Mouse (Mus musculus): ENCODE measurements around the gene Caly. TPM values are rescaled to one million over a fixed set of nuclear protein-coding genes. Genes with fewer than 3 reads are reported as not detected.

The Caly gene
- polyA plus RNA-seq, 1 experiment from 2014 or later = 117 TPM

DNA sequence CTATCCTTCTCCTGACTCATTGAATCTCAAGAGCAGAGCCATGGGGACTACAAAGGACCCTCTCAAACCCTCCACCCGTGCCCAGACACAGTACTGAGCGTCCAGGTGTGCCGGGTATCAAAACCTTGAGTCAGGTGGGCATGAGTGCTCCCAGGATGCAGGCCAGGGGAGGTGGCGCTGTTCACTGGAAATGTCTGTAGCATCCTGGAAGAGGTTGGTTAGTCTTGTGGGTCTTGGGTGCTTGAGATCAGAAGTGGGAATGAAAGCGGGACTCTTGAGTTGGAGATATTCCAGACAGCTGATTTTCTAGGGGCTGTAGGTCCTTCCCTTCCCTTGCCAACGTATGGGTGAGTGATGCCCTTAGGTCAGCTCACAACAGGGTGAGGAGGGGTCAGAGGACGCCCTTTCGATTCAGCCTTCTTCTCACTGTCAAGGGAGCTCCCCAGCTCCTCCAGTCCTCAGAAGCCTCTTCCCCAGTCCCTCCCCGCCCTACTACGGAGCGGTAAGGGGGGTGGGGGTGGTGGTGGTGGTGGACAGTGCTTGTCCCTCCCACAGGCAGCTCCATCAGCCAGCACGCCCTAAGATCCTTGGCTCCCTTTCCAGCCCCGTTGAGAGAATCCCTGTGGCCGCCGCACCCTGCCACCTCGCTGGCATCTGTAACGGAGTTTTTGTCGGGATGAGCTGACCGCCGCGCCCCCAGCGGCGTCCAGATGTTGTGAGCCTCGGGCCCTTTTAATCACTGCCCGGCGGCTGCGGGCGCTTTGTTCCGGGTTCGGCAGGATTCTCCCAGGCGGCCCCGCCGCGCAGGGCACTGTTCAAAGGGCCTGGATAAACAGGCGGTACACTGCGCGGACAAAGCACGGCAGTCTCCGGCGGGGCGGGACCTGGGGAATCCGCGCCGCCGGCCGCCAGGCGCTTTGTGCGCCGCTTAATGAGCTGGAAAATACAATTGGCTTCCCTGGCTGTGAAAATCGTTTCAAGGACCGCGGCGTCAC is 24.6 kb downstream of the Caly start:
- no peaks in the 10 kb centered on the region for H3K36me3 ChIP-seq
- peaks cover 42% of the 10 kb centered on the region for H3K4me1 ChIP-seq
- peak overlapping the region; percentile 49 for H3K4me3 ChIP-seq
- peaks cover 7% of the 10 kb centered on the region; the same call in 1 of the 2 replicates for H3K27me3 ChIP-seq
- peak overlapping the region; percentile 69 for H3K4me2 ChIP-seq (replicated peaks)
- peak overlapping the region; percentile 69 for H3K9ac ChIP-seq (replicated peaks)
- 2% methylated on average over 53 of the region's 53 CpGs for WGBS
- ATAC-seq (replicated peaks) = peak; percentile 69
- no peaks in the 10 kb centered on the region for H3K9me3 ChIP-seq
- H3K27ac ChIP-seq (replicated peaks) = peak overlapping the region; percentile 81

DNA sequence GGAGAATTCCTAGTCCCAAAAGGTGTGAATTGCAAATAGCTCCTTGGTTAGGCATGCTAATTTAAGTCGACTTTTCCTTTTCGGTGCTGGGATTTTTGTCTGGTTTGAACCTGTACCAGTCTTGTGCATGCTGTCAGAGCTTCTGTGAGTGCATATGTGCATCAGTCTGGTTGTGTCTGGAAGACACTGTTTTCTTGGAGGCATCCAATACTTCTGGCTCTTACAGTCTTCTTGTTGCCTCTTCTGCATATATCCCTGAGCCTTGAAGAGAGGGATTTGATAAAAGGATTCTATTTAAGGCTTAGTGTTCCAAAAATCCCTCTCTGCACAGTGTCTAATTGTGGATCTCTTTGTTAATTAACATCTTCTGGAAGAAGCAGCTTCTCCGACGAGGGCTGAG is 28.2 kb downstream of the Caly start:
- H3K4me2 ChIP-seq (replicated peaks) = no peak overlapping the region
- 73% methylated on average over 4 of the region's 4 CpGs for WGBS
- H3K27me3 ChIP-seq = peaks cover 40% of the 10 kb centered on the region

DNA sequence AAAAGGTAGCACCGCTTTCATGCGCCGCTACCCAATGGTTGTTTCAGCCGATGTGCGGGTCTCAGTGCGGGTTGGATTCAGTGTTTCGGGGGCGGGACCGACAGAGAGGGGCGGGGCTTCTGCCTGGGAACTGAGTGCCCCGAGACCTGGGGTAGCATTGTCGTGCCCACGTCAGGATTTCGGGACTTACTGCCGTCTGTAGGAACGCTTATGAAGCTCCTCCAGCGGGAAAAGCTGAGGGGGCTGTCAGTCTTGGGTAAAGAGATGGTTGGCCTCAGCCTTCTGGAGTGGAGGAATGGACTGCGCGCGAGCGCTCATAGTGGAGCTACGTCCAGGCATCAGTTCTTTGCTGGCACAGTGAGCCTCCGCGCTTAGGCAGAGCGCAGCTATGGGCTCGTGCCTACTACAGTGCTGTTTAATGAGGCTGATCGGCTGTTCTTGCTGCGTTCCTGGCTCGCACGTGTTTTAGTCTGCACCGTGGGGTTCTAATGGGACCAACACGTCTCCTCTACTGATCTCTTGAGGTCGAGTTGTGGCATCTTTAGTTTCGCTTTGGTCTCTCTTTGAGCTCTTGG is 33.1 kb downstream of the Caly start:
- ATAC-seq (replicated peaks) = peak; percentile 78
- no peak overlapping the region for H3K27ac ChIP-seq (replicated peaks)
- under 1% methylated on average over 34 of the region's 34 CpGs for WGBS
- peaks cover 89% of the 10 kb centered on the region for H3K27me3 ChIP-seq
- no peaks in the 10 kb centered on the region for H3K9me3 ChIP-seq
- H3K36me3 ChIP-seq = no peaks in the 10 kb centered on the region
- H3K4me2 ChIP-seq (replicated peaks) = peak overlapping the region; percentile 69
- H3K9ac ChIP-seq (replicated peaks) = no peak overlapping the region
- peak overlapping the region; percentile 42 for H3K4me3 ChIP-seq
- peaks cover 25% of the 10 kb centered on the region for H3K4me1 ChIP-seq

More for the DNA sequence above, 28.2 kb downstream of the Caly start:
- H3K4me1 ChIP-seq = peaks cover 23% of the 10 kb centered on the region
- H3K36me3 ChIP-seq = no peaks in the 10 kb centered on the region
- no peak overlapping the region for H3K27ac ChIP-seq (replicated peaks)
- no peak overlapping the region for H3K9ac ChIP-seq (replicated peaks)
- H3K9me3 ChIP-seq = no peaks in the 10 kb centered on the region
- H3K4me3 ChIP-seq = no peak overlapping the region
- no peak for ATAC-seq (replicated peaks)

DNA sequence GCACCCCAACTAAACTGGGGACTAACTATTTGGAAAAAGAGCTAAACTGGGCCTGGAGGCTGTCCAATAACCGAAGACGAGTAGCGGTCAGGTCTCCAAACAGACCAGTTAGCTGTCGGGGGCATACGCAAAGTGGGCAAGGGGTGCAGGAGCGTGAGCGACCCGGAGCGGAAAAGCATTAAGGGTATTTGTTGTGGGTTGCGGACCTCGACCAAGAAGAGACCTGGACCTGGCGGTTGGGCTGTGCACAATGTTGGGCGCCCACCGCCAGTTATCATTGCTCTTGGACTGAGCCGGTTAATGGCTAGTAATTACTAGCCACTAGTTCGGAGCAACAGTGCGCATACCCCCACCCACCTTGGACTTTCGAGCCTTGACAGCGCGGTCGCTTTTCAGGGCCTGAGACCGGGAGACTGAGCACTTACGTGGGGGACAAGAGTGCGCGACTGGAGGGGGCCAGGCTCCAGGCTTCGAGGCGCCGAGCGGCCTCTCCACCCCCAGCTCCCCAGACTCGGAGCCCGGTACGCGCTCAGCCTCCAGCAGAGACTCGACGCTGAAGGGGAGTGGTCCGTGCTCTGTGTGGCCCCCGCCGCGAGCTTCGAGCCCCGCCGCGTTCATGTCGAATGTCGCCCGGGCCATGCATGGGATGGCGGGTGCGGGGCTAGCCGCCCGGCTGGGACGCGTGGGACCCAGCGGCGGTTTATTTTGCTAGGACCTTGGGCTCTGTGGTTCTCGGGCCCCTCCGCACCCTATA is 33.8 kb downstream of the Caly start, which contains the start of gene Msx3:
Gene Msx3 (minus strand): TSS at position 729 of the 754 bp plus-strand sequence.
- Histone ChIP-seq H3K4me3 (peak within 1 kb of the TSS; percentile 42), H3K36me3 (no peaks in the 10 kb centered on the region), H3K9ac (replicated peaks) (0 out of 2 replicates have a peak within 1 kb of the TSS, but pooled peaks have one; percentile 10), H3K4me2 (replicated peaks) (peak within 1 kb of the TSS; percentile 69), H3K9me3 (no peaks in the 10 kb centered on the region), H3K27ac (replicated peaks) (no peak within 1 kb of the TSS), H3K4me1 (peaks cover 25% of the 10 kb centered on the region), H3K27me3 (peaks cover 92% of the 10 kb centered on the region)
- under 1% methylated on average over 56 of the region's 56 CpGs for WGBS
- peak; percentile 36 for ATAC-seq (replicated peaks)

DNA sequence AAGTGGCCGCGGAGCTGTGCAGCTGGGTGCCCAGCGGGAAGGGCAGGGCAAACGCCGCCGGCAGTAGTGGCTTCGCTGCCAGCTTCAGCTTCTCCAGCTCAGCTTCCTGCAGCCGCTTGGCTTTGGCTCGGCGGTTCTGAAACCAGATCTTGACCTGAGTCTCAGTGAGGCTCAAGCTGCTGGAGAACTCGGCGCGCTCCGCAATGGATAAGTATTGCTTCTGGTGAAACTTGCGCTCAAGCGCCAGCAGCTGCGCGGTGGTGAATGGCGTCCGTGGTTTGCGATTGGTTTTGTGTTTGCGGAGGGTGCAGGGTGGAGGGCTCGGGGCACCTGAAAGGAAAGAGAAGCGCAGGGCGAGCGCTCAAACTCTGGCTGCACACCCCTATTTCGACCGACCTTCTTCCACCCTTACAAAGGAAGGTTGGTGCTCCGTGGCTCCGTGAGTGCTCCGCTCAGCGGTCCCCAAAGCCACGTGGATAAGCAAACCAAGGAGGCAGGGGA is 34.5 kb downstream of the Caly start:
- WGBS = under 1% methylated on average over 33 of the region's 33 CpGs
- Histone ChIP-seq H3K4me1 (peaks cover 25% of the 10 kb centered on the region), H3K36me3 (no peaks in the 10 kb centered on the region), H3K27ac (replicated peaks) (no peak overlapping the region), H3K9me3 (no peaks in the 10 kb centered on the region), H3K4me2 (replicated peaks) (peak overlapping the region; percentile 69), H3K9ac (replicated peaks) (no peak overlapping the region), H3K4me3 (peak overlapping the region; percentile 42), H3K27me3 (peaks cover 87% of the 10 kb centered on the region)
- no peak; the same call in 1 of the 2 replicates for ATAC-seq (replicated peaks)

DNA sequence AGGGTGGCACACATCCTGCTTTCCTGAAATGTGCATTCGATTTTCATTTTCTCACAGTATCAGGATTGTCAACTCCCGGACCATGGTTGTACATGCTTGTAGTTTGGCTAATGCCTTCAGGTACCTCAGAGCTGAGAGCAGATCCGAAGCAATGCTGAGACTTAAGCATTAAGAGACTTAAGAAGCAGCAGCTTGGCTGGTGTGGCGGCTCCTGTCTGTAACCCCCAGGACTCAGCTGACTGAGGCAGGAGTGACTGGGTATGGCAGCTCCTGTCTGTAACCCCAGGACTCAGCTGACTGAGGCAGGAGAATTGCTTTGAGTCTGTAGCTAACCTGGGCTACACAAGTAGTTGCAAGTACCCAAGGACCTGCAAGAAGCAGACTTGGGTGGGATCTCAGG is 36.8 kb downstream of the Caly start:
- no peak overlapping the region for H3K27ac ChIP-seq (replicated peaks)
- ATAC-seq (replicated peaks) = no peak
- 73% methylated on average over 4 of the region's 4 CpGs for WGBS
- peaks cover 66% of the 10 kb centered on the region for H3K27me3 ChIP-seq
- H3K4me3 ChIP-seq = no peak overlapping the region
- peaks cover 25% of the 10 kb centered on the region for H3K4me1 ChIP-seq
- H3K36me3 ChIP-seq = peaks cover 5% of the 10 kb centered on the region; the same call in 1 of the 2 replicates
- no peaks in the 10 kb centered on the region for H3K9me3 ChIP-seq
- H3K4me2 ChIP-seq (replicated peaks) = no peak overlapping the region
- no peak overlapping the region for H3K9ac ChIP-seq (replicated peaks)

DNA sequence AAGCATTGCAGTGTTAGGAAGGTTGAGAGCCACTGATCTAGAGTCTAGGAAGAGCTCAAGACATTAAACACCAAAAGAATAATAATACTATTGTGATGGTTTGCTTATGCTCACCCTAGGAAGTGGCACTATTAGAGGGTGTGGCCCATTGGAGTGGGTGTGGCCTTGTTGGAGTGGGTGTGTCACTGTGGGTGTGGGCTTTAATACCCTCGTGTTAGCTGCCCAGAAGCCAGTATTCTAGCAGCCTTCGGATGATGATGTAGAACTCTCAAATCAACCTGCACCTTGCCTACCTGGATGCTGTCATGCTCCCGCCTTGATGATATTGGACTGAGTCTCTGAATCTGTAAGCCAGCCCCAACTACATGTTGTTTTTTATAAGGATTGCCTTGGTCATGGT is 39.6 kb downstream of the Caly start:
- no peaks in the 10 kb centered on the region for H3K9me3 ChIP-seq
- H3K4me2 ChIP-seq (replicated peaks) = no peak overlapping the region
- no peak for ATAC-seq (replicated peaks)
- peaks cover 20% of the 10 kb centered on the region for H3K36me3 ChIP-seq
- H3K4me1 ChIP-seq = peaks cover 4% of the 10 kb centered on the region
- no peak overlapping the region for H3K4me3 ChIP-seq
- no peak overlapping the region for H3K27ac ChIP-seq (replicated peaks)
- no peak overlapping the region for H3K9ac ChIP-seq (replicated peaks)
- 60% methylated on average over 3 of the region's 3 CpGs for WGBS
- H3K27me3 ChIP-seq = peaks cover 38% of the 10 kb centered on the region

DNA sequence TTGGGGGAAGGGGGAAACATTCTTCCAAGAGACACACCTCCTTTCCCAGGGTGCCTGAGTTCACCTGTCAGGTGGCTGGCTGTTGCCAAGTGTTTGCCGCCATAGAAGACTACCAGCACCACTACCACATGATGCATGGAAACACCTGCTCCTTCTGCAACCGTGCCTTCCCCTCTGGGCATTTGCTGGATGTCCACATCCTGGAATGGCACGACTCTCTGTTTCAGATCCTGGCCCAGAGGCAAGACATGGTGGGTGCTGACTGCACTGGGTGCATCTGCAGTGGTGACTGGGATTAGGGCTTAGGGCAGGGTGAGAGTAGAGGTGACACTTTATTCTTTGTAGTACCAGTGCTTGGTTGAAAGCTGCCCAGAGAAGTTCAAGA is 45.2 kb downstream of the Caly start:
- H3K4me1 ChIP-seq = peaks cover 25% of the 10 kb centered on the region
- WGBS = 45% methylated on average over 3 of the region's 3 CpGs
- H3K27ac ChIP-seq (replicated peaks) = 0 out of 2 replicates have a peak overlapping the region, but pooled peaks have one; percentile 81
- H3K9me3 ChIP-seq = no peaks in the 10 kb centered on the region
- peak overlapping the region; percentile 61 for H3K4me3 ChIP-seq
- ATAC-seq (replicated peaks) = 0 out of 2 replicates have a peak, but pooled peaks have one; percentile 10
- peak overlapping the region; percentile 89 for H3K4me2 ChIP-seq (replicated peaks)
- peaks cover 38% of the 10 kb centered on the region for H3K36me3 ChIP-seq
- H3K9ac ChIP-seq (replicated peaks) = peak overlapping the region; percentile 79
- H3K27me3 ChIP-seq = no peaks in the 10 kb centered on the region

DNA sequence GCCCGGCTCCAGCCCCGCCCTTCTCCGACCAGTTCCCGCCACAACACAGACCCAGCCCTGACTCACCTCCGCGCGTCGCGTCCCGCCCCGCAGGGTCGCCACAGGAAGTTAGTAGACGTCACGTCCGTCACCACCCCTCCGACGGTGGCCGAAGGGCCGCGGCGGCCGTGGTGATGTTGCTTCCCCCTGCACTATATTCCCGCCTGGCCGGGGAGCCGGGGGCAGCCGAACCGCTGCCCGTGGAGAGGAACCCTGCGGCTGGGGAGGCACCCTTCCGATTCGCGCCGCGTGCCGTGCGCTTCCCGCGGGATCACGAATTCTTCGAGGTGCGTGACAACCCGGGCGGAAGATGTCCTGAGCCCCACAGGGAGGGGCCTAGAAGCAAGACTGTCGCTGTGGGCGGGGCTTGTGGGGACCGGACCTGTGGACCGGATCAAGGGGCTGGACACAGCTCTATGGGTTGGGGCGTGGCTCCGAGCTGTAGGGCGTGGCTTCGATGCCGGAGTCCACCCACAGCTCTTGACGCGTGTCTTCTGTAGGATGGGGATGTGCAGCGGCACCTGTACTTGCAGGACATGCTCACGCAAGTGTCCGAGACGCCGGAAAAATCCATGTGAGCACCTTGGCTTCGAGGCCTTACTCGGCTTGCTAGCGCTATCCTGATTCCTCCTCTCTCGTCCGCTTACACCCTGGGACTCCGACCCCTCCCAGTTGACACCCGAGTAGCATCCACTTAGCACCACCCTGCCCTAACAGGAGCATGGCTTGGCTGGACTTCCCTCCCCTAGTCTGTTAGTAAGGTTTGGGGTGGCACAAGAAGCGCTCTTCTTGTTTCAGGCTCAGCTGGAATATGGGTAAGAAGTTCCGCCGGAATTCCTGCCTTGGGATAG is 45.8 kb downstream of the Caly start, which contains the start of the genes Zfp511 and Tubgcp2:
Gene Zfp511 (plus strand): TSS at position 111 of the 890 bp plus-strand sequence.
Gene Tubgcp2 (minus strand): TSS at position 389 of the 890 bp plus-strand sequence.
- H3K4me1 ChIP-seq = peaks cover 25% of the 10 kb centered on the region
- H3K36me3 ChIP-seq = peaks cover 42% of the 10 kb centered on the region
- no peaks in the 10 kb centered on the region for H3K27me3 ChIP-seq
- peak within 1 kb of the TSS; percentile 81 for H3K27ac ChIP-seq (replicated peaks)
- H3K4me3 ChIP-seq = peak within 1 kb of the TSS; percentile 61
- no peaks in the 10 kb centered on the region for H3K9me3 ChIP-seq
- H3K9ac ChIP-seq (replicated peaks) = peak within 1 kb of the TSS; percentile 79
- WGBS = 2% methylated on average over 69 of the region's 69 CpGs
- H3K4me2 ChIP-seq (replicated peaks) = peak within 1 kb of the TSS; percentile 89
- ATAC-seq (replicated peaks) = peak; percentile 97

DNA sequence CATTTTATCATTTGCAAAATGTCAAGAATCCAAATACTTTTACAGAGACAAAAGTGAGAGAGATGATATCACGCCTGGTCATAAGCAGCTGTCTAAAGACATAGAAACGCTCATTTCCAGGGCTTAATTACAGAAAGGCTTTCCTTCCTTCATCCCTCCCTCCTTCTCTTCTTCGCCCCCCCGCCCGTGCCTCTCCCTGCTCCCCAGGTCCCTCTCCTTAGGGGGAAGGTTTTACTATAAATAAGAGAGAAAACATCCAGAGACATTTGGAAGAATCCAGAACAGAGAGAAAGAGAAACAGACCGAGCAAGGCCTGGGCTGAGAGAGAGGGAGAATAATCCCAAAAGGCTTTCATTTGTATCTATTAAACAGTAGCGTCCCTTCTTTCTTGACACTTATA is 46.9 kb downstream of the Caly start:
- H3K4me3 ChIP-seq = peak overlapping the region; percentile 61
- WGBS = 21% methylated on average over 7 of the region's 7 CpGs

More for the DNA sequence above, 46.9 kb downstream of the Caly start:
- Histone ChIP-seq H3K27ac (replicated peaks) (no peak overlapping the region; the same call in 1 of the 2 replicates), H3K4me1 (peaks cover 25% of the 10 kb centered on the region), H3K9me3 (no peaks in the 10 kb centered on the region), H3K9ac (replicated peaks) (peak overlapping the region; percentile 79), H3K27me3 (no peaks in the 10 kb centered on the region), H3K36me3 (peaks cover 47% of the 10 kb centered on the region), H3K4me2 (replicated peaks) (peak overlapping the region; percentile 89)
- ATAC-seq (replicated peaks) = no peak
